Mouse (Mus musculus) midbrain, embryonic 11.5 days (tissue): ENCODE results near the gene Mctp1. TPM values are rescaled to one million over a fixed set of nuclear protein-coding genes. Genes with fewer than 3 reads are reported as not detected.

Experiments used
- polyA plus RNA-seq: library from polyadenylated mRNA; unstranded; fragments of >200 nt; fragmentation: Nextera tagmentation; extraction: Ambion mirVana; gene quantifications from 2 replicates; pipeline ENCODE4 v1.2.1, GENCODE M21; 2014

Mctp1 gene
- polyA plus RNA-seq, 1 experiment from 2014 or later: 4.1 TPM

Other genes with a start within 250 kb of the Mctp1 start
- gene Fam81b, start 79.5 kb upstream of the Mctp1 start, polyA plus RNA-seq: not detected in 2 replicates